Mouse (Mus musculus): ENCODE measurements at regions not wholly inside any gene's neighbourhood (a gene's known extent, or its start where the extent isn't known, plus 50 kb on each side); places are given as distances from the start of the nearest gene placed in this dataset.

GRCm38 (mm10) chr4:98282275-98282674 is 100.8 kb downstream of the Tm2d1 start:
- DNase-seq (ENCODE audit: low read depth, low spot score) = no peak

DNA sequence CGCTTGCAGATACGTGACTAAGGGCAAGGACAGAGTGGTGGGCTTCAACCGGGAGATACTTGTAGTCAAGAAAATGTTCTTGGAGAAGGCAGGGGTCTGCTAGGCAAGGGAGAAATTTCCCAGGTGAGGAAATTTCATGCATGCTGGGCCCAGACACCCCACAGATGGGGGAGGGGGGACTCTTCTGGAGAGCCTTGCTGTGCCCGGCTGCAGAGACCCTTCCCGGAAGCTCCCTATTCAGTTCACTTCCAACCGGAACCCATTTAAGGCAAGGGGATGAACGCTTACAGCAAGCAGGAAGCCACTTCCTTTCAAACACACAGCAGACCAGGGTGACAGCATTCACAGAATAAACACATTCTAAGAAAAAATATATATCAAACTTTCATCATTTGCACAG is 124.8 kb downstream of the Tm2d1 start:
- DNase-seq (ENCODE audit: low read depth, low spot score) = no peak

DNA sequence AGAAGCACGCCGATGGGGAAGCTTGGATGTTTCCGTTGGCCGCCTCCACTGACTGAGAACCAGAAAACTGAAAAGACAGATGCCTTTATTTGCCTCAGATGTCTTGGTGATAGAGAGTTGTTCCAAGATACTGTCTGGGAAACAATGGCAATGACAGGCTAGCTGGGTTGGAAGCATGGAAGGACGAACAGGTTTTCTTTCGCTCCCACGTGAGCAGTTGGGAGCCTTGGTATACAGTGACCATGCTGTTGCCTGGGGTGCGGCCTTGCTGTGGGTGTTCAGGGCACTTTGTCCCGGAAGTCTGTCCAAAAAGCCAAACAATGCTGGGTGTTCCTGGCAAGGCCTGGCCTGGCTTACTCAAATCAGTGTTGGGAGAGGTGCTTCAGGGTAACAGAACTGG is 125.4 kb downstream of the Tm2d1 start:
- no peak for DNase-seq (ENCODE audit: low read depth, low spot score)

GRCm38 (mm10) chr4:98254856-98255853 is 128.0 kb downstream of the Tm2d1 start:
- peak; percentile 17 for DNase-seq (ENCODE audit: low read depth, low spot score)

DNA sequence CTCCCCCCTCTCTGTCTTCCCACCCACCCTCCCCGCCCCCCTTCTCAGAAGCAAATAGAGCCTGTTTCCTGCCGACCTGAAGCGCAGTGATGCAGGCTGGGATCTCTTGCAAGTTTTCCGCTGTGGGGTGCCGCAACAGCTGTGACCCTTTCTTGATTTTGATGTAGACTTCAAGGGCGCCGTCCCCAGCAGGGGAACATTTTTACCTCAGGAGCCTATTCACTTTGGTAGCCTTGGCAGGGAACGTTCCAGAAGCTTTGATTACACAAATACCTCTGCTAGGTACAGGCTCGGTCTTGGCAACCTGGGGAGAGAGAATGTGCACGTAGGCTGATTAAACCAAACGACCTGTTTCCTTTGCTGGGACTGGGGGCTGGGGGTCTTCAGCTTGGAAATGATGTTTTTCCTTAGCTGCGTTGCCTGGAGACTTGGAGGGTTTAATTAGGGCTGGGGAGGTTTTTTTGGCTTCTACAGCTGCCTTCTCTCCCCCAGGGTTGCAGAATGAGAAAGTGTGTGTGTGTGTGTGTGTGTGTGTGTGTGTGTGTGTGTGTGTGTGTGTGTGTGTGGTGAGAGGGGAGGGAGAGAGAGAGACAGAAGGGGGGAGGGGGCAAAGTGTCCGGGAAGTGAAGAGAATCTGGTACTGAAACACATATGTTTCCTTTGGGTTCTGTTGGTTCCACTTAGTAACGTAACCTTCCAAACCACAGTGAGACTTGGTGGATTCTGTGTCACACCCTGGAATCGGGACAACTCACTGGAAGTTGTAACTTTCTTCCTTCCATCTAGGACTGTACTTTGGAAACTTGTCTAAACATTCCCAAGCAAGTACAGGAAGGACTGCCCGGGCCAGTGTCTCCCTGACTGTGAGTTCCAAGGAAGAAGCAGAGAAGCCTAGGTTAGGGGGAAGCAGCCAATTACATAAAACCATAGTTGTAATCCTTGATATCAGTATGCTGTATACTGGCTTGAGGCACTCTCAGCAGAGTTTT is 138.9 kb downstream of the Tm2d1 start:
- no peak for DNase-seq (ENCODE audit: low read depth, low spot score)

- DNase-seq (ENCODE audit: low read depth, low spot score) = peak; percentile 29
Observed at GRCm38 (mm10) chr4:98243502-98243901, 139.6 kb downstream of the Tm2d1 start.

- no peak for DNase-seq (ENCODE audit: low read depth, low spot score)
Observed at GRCm38 (mm10) chr4:98241921-98242320, 141.2 kb downstream of the Tm2d1 start.

GRCm38 (mm10) chr4:98240289-98240688 is 142.8 kb downstream of the Tm2d1 start:
- no peak for DNase-seq (ENCODE audit: low read depth, low spot score)

DNA sequence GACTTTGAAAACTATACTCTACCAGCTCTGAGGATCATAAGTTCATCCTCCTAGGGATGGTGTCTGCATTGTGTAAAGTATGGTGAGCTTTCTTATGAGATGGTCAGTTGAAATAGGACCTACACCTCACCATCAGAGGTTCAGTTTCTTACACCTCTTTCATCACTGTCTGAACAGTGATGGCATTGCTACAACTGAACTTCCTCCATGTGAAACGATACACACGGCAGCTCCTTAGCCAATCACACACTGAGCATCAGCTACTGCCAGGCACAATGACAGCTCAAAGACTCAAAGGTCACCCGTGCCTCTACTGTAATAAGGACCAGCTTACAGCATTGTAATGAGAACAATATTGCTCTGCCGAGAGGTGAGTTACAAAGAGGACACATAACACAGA is 145.0 kb downstream of the Tm2d1 start:
- DNase-seq (ENCODE audit: low read depth, low spot score) = no peak

DNA sequence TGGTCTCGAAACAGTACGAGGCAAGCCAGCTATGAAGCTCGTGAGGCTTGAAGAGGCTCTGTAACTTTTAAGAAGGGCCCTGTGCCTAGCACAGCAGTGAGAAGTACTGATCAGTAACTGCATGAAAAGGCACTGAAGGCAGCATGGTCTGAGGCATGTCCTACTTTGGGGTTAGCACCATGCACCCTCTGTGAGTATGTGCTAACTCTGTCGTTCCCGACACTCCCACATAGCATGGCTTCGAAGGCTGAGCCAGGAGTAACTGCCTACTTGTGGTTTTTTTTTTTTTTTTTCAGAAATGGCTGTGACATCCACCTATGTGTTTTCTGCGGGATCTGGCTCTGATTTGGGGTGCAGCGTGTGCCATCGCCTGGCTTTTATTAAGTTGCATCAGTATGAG is 145.6 kb downstream of the Tm2d1 start:
- DNase-seq (ENCODE audit: low read depth, low spot score) = no peak

DNA sequence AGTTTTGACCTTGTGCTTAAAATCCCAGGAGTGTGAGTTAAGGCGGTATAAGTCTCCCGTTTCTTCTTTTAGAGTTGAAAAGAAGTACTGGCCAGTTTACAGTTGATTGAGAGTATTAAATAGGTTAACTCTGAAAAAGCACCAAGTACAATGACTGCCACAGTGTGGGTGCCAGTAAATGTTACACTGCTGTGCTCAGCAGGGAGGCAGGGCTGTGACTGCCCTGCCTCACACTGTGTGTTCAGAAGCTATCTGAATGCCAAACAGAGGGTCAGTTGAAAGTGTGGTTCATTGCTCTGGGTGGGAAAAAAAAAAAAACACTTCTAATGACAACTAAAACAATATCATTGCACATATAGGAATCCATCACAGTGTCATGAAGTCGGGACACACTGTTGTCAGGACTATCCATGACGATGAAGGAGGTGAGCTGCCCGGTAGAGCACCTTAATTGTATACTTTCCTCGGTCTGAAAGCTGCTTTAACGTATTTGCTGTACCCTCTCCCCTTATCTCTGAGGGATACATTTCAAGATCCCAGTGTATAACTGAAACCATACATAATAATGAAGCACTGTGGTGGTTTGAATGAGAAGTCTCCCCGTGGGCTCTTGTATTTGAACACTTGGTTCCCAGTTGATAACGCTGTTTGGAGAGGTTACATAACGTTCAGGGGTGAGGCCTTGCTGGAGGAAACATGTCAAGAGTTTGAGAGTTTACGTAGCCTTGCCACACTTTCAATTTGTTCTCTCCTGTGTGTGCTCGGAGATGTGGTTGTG is 146.9 kb downstream of the Tm2d1 start:
- no peak for DNase-seq (ENCODE audit: low read depth, low spot score)

GRCm38 (mm10) chr4:98228193-98228592 is 154.9 kb downstream of the Tm2d1 start:
- no peak for DNase-seq (ENCODE audit: low read depth, low spot score)

GRCm38 (mm10) chr4:98224366-98224765 is 158.7 kb downstream of the Tm2d1 start:
- no peak for DNase-seq (ENCODE audit: low read depth, low spot score)

DNA sequence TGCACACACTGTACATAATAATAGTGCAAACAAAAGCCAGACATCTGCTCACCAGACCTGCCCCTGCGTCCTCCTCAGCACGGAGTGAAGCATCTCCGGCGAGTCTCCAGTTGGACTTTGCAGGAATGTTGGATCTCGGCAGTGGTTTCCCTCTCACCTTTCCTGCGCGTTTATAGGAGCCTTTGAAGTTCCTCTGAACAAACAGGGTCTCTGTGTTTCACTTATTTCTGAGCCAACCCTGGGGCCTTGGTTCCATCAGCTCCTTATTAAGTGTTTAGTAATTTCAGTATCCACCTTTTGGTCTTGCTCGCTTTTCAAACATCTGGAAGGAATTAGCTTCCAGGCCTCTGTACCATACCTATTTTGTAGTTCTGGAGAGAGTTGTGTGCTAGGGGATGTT is 159.7 kb downstream of the Tm2d1 start:
- no peak for DNase-seq (ENCODE audit: low read depth, low spot score)

DNA sequence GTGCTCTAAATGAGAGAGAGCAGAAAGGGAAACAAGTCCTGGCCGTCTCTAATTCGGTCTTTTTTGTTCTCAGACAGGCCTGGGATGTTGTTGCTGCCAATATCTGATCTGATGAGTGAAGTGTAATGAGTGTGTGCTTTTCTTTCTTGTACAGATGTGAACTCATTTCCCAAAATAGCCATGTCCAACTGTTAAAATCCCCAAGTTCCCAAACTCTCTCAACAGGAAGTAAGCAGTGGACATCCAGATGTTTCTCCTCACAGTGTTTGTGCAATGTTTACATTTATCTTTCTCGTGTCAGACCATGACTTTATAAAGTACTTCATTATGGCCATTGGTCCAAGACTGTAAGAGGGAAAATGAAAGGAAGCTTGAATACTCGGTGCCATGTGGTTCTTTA is 161.5 kb downstream of the Tm2d1 start:
- peak; percentile 4 for DNase-seq (ENCODE audit: low read depth, low spot score)

DNA sequence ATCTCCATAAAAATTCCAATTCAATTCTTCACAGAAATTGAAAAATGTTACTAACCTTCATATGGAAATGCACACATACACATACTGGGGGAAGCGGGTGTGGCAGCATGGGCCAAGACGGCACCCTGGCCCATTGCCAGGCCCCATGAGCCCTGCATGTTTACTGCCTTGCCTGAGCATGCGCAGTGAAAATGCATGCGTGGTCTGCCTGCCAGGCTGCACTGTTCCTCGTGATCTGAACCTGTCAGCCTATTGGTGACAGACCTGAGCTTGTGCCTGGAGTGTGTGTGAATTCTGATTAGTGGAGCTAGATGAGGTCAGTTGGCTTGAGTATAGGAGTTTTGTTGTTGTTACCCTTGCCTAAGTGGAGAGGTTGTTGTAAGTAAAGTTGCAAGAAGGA is 167.9 kb downstream of the Tm2d1 start:
- DNase-seq (ENCODE audit: low read depth, low spot score) = no peak

DNA sequence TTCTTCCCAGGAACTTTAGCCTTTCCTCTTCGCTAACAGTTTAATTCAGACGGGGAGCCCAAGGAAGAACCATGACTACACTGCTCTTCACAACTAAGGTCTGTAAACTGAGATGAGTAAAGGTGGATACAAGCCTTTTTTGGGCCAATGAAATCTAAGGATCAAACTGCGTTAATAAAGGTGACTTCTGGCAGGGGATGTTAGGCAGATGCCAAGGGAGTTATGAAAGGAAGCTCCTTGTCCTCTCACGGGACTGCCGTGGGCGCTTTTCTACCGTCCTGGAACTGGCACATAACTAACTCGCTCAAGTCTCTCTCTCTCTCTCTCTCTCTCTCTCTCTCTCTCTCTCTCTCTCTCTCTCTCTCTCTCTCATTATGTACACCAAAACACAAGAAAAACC is 175.7 kb downstream of the Tm2d1 start:
- DNase-seq (ENCODE audit: low read depth, low spot score) = no peak

DNA sequence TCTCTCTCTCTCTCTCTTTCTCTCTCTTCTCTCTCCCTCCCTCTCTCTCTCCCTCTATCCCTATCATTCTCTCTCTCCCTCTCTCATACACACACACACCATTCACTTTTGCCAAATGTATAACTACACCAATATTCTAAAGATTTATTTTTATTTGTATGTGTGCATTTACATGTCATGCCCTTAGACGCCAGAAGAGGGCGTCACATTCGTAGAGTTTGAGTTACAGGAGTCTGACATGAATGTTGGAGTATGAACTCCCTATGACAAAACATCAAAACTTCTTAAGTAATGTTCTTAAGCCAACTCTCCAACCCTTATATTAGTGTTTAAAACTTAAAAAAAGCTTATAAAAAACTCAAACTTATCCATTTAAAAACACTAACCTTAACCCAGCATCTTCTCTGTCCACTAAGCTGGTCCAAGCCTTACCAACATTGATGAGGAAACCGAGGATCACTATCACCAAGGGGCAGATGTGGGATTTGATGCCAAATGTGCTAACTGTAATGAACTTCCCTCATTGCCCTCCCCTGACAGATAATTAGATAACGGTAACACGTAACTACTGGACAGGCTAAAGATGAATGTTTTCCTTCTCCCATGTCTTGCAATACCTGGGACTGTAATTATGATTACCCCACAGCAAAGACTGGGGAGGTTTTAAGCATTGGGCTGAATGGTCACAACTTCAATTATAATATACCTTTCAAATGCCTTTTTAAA is 176.7 kb downstream of the Tm2d1 start:
- no peak for DNase-seq (ENCODE audit: low read depth, low spot score)

DNA sequence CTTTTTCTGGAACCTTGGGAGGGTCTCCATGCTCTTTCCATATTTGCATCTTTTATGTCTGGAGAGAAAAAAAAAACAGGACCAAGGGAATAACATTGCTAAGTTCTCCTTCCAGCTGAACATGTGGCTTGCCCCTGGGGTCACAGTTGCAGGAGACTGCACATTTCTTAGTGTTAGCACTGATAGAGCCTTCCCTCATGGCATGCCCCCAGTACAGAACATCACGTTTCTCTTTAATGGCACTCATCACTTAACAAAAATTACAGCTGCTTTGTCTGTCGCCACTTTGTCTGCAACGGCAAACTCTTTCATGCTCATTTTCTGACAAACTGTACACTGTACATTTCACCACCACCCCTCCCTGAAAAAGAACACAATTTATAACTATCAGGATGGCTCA is 180.0 kb downstream of the Tm2d1 start:
- DNase-seq (ENCODE audit: low read depth, low spot score) = no peak

GRCm38 (mm10) chr4:98202232-98202631 is 180.9 kb downstream of the Tm2d1 start:
- no peak for DNase-seq (ENCODE audit: low read depth, low spot score)

- DNase-seq (ENCODE audit: low read depth, low spot score) = no peak
Observed at GRCm38 (mm10) chr4:98201102-98201501, 182.0 kb downstream of the Tm2d1 start.
